Mouse (Mus musculus) kidney, embryonic 15.5 days (tissue): Measurements from ENCODE around the gene Mta2. TPM values are rescaled to one million over a fixed set of nuclear protein-coding genes. Genes with fewer than 3 reads are reported as not detected.

ENCODE experiments used
- ATAC-seq: fragments of 200-750 bp; cut with Nextera tagmentation; replicated peaks from 2 replicates; pipeline ENCODE4 v1.8.0; 2017; ENCODE audit warnings: moderate TSS enrichment; ENCODE audit not compliant: low FRiP score
- H3K27ac ChIP-seq: fragments of 300-500 bp; sonication (generic); 2 replicates; pipeline ENCODE4 v1.5.1; 2015; ENCODE audit warnings: mild to moderate bottlenecking, inconsistent platforms
- H3K27me3 ChIP-seq: fragments of 300-500 bp; sonication (generic); 2 replicates; pipeline ENCODE4 v1.6.1; 2015; ENCODE audit warnings: inconsistent platforms
- H3K36me3 ChIP-seq: fragments of 300-500 bp; sonication (generic); 2 replicates; pipeline ENCODE4 v1.6.1; 2015; ENCODE audit warnings: inconsistent platforms
- H3K4me1 ChIP-seq: fragments of 300-500 bp; sonication (generic); 2 replicates; pipeline ENCODE4 v1.6.1; 2015; ENCODE audit warnings: inconsistent platforms
- H3K4me2 ChIP-seq: fragments of 300-500 bp; sonication (generic); 2 replicates; pipeline ENCODE4 v1.6.1; 2015; ENCODE audit warnings: moderate library complexity, mild to moderate bottlenecking, inconsistent platforms
- H3K4me3 ChIP-seq: fragments of 300-500 bp; sonication (generic); replicated peaks from 2 replicates; pipeline ENCODE4 v1.5.1; 2015; ENCODE audit warnings: mild to moderate bottlenecking, inconsistent platforms
- H3K9ac ChIP-seq: fragments of 300-500 bp; sonication (generic); 2 replicates; pipeline ENCODE4 v1.6.1; 2015; ENCODE audit warnings: mild to moderate bottlenecking, inconsistent platforms
- H3K9me3 ChIP-seq: fragments of 300-500 bp; sonication (generic); replicated peaks from 2 replicates; pipeline ENCODE4 v1.6.1; 2016; ENCODE audit warnings: inconsistent platforms
- WGBS: fragments of 180-500 bp; shearing (Covaris S2); methylation state at CpG from one replicate; pipeline ENCODE4 v1.1.7; 2015; ENCODE audit warnings: mixed read lengths; 5-methylcytosine and 5-hydroxymethylcytosine counted together
- polyA plus RNA-seq: library from polyadenylated mRNA; unstranded; fragments of >200 nt; fragmentation: Nextera tagmentation; extraction: Ambion mirVana; gene quantifications from 2 replicates; pipeline ENCODE4 v1.2.1, GENCODE M21; 2015

The Mta2 gene
- polyA plus RNA-seq, 1 experiment from 2014 or later, result 168 TPM

DNA sequence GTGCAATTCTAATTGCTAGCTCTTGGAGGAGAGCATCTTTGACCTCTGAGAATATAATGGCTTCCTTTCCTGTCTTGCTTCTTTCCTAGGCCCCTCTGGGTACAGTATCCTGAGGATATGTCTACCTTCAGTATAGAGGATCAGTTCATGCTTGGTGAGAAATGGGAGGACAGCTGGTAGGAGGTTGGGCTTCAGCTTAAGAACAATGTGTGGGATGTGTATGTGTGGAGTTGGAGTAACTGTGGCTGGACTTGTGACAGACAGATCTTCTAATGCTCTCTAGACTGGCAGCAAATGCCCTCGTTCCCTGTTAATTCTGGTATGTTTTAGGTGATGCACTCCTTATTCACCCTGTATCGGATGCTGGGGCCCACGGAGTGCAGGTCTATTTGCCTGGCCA lies 27.5 kb upstream of the Mta2 start:
- H3K4me2 ChIP-seq, result no peak overlapping the region
- 93% methylated on average over 3 of the region's 3 CpGs for WGBS
- no peak overlapping the region for H3K27ac ChIP-seq
- no peaks in the 10 kb centered on the region for H3K4me1 ChIP-seq
- no peak overlapping the region for H3K9ac ChIP-seq
- peaks cover 81% of the 10 kb centered on the region for H3K36me3 ChIP-seq
- H3K27me3 ChIP-seq, result no peaks in the 10 kb centered on the region
- H3K9me3 ChIP-seq, result no peaks in the 10 kb centered on the region
- H3K4me3 ChIP-seq, result no peak overlapping the region
- no peak for ATAC-seq

DNA sequence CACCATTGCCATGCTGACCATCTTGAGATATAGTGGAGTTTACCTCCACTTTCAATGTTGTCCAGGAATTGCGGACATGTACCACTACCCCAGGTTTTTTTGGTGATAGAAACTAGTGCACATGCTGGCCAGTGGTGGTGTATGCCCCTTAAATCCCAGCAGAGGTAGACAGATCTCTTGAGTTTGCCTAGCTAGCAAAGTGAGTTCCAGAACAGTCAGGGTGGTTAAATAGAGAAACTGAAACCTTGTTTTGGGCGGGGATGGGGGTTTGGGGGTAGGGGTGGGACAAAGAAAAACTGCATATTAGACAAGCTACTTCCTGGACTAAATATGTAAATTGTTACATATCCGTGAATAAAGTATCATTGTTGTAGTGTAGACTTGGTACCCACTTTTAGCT lies 22.7 kb upstream of the Mta2 start:
- Histone ChIP-seq H3K36me3 (peaks cover 48% of the 10 kb centered on the region), H3K4me2 (no peak overlapping the region), H3K4me3 (no peak overlapping the region), H3K27ac (no peak overlapping the region), H3K9ac (no peak overlapping the region), H3K4me1 (peaks cover 9% of the 10 kb centered on the region), H3K27me3 (no peaks in the 10 kb centered on the region), H3K9me3 (no peaks in the 10 kb centered on the region)
- WGBS, result 91% methylated on average over 3 of the region's 3 CpGs
- no peak for ATAC-seq

- Histone ChIP-seq H3K27ac (peak overlapping the region; percentile 96), H3K9ac (no peak overlapping the region), H3K27me3 (no peaks in the 10 kb centered on the region), H3K36me3 (peaks cover 41% of the 10 kb centered on the region), H3K4me1 (peaks cover 9% of the 10 kb centered on the region), H3K9me3 (no peaks in the 10 kb centered on the region), H3K4me2 (peak overlapping the region; percentile 76), H3K4me3 (peak overlapping the region; percentile 88)
- ATAC-seq, result no peak
- 53% methylated on average over 6 of the region's 6 CpGs for WGBS
These were observed 22.0 kb upstream of the Mta2 start for GRCm38 (mm10) chr19:8919684-8920072.

DNA sequence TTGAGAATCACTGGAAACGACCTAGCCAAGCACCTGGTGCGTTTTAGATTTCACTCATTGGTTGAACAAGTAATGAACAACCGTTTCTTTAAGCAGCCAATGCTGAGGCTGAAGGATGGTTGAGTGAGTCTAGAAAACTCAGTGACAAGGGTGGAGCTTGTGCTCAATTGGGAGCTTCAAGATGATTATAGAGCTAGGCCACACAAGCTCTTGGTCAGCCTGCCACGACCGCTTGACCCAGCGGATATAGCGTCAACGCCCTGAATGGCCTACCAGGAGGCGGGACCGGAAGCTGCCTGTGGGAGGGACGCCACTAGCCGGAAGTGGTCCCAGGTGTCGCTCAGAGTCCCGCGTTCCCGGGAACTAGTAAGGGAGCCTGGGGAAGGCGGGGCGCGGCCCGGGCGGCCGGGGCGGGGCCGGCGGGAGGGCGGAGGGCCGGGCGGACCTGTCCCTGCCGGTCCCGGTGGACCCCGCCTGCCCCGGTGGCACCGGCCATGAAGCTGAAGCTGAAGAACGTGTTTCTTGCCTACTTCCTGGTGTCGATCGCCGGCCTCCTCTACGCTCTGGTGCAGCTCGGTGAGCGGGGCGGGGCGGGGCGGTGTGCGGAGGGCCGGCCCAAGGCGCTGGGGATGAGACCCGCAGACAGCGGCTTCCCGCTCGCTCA lies 21.5 kb upstream of the Mta2 start, which contains the start of gene B3gat3:
Gene B3gat3 (plus strand): TSS at position 302 of the 664 bp plus-strand sequence.
- H3K27ac ChIP-seq, result peak within 1 kb of the TSS; percentile 96
- peak; percentile 98 for ATAC-seq
- WGBS, result under 1% methylated on average over 50 of the region's 50 CpGs

DNA sequence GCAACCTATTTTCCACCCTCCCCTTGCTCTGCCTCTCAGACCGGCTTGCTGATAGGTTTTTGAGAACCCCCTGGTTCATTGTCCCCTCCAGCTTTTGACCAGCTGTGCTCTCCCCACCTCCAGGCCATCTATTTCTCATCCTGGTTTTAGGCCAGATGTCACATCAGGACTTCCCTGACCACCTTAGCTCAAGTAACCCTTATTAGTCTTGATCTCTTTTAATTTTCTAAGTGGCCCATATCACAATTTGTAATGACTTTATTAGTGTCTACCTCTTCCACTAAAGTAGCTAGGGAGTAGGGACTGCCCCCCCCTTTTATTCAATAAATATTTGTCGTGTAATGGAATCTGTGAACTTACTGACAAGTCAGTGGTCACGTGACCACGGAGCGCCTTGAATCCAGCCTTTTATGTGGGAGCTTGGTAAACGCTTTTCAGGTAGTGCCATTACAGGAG lies 20.8 kb upstream of the Mta2 start:
- no peak for ATAC-seq
- peaks cover 9% of the 10 kb centered on the region for H3K4me1 ChIP-seq
- H3K27me3 ChIP-seq, result no peaks in the 10 kb centered on the region
- no peaks in the 10 kb centered on the region for H3K9me3 ChIP-seq
- WGBS, result 1% methylated on average over 6 of the region's 6 CpGs
- peak overlapping the region; percentile 80 for H3K9ac ChIP-seq
- H3K4me3 ChIP-seq, result peak overlapping the region; percentile 88
- peak overlapping the region; percentile 76 for H3K4me2 ChIP-seq
- peak overlapping the region; percentile 96 for H3K27ac ChIP-seq
- peaks cover 38% of the 10 kb centered on the region for H3K36me3 ChIP-seq

More for the DNA sequence above, 21.5 kb upstream of the Mta2 start, which contains the start of gene B3gat3:
- Histone ChIP-seq H3K4me3 (peak within 1 kb of the TSS; percentile 88), H3K9me3 (no peaks in the 10 kb centered on the region), H3K27me3 (no peaks in the 10 kb centered on the region), H3K9ac (peak within 1 kb of the TSS; percentile 80), H3K4me2 (peak within 1 kb of the TSS; percentile 76), H3K4me1 (peaks cover 9% of the 10 kb centered on the region), H3K36me3 (peaks cover 38% of the 10 kb centered on the region)

DNA sequence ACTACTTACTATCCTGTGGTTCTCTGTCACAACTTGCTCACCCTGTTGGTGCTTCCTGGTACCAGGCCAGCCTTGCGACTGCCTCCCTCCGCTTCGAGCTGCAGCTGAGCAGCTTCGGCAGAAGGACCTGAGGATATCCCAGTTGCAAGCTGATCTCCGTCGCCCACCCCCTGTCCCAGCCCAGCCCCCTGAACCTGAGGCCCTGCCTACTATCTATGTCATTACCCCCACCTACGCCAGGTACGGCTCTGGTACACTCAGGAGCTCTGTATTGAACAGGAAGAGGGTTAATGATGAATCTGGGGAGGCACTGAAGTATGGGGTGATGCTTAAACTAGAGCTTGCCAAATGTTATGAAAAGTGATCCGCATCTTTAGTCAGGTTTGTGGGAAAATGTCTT lies 19.9 kb upstream of the Mta2 start:
- Histone ChIP-seq H3K27me3 (no peaks in the 10 kb centered on the region), H3K36me3 (peaks cover 38% of the 10 kb centered on the region), H3K9ac (no peak overlapping the region), H3K4me2 (peak overlapping the region; percentile 76; the same call in 1 of the 2 replicates), H3K9me3 (no peaks in the 10 kb centered on the region), H3K4me3 (peak overlapping the region; percentile 88), H3K4me1 (peaks cover 9% of the 10 kb centered on the region), H3K27ac (no peak overlapping the region)
- no peak for ATAC-seq
- 74% methylated on average over 9 of the region's 9 CpGs for WGBS

DNA sequence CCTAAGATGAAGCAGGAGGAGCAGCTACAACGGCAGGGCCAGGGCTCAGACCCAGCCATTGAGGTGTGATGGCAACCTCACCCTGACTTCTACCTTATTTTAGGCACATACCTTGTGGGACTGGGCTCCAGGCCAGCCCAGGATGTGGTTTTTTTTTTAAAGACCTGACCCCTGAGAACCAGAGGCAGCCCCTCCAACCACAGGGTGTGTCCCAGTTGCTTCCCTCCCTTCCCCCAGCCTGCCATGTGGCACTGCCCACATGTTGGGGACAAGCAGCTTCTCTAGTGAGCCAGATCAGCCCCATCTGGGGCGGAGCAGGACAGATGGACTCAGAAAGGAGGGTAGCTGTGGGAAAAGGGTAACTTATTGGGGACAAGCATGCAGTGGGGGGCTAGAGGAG lies 14.9 kb upstream of the Mta2 start:
- no peak overlapping the region for H3K4me3 ChIP-seq
- no peak for ATAC-seq
- 85% methylated on average over 2 of the region's 2 CpGs for WGBS
- H3K9ac ChIP-seq, result no peak overlapping the region
- no peaks in the 10 kb centered on the region for H3K9me3 ChIP-seq
- no peak overlapping the region for H3K27ac ChIP-seq
- H3K36me3 ChIP-seq, result peaks cover 50% of the 10 kb centered on the region
- H3K27me3 ChIP-seq, result no peaks in the 10 kb centered on the region
- no peak overlapping the region for H3K4me2 ChIP-seq
- H3K4me1 ChIP-seq, result peaks cover 28% of the 10 kb centered on the region

DNA sequence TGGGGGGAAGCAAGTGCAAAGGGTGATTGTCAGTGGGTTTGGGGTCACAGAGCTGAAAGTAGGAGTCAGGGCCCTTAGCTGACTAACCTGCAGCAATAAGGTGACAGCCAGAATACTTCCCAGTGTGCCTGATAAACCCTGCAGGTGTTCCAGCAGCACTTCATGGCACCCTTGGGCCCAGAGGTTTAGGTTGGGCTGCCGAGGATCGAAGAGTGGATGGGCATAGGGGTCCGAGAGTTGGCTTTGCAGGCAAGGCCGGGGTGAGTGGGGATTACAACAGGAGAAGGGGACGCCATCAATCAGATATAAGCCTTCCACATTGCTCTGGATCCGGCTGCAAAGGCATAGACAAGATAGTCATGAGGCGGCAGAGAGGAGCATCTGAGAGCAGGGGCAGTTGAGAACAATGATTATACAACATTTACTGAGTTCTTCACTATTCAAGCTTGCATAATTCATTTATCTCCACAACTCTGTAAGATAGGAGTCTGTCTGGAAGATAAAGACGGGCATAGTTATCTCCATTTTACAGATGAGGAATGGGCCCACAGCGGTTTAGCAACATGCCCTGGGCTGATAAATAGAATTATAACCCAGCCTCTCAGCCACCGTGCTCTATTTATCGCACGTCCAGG lies 13.7 kb upstream of the Mta2 start:
- ATAC-seq, result no peak
- H3K27ac ChIP-seq, result peak overlapping the region; percentile 90
- H3K9me3 ChIP-seq, result no peaks in the 10 kb centered on the region
- H3K4me2 ChIP-seq, result no peak overlapping the region
- 86% methylated on average over 12 of the region's 12 CpGs for WGBS
- no peak overlapping the region for H3K4me3 ChIP-seq
- peaks cover 26% of the 10 kb centered on the region for H3K4me1 ChIP-seq
- peaks cover 52% of the 10 kb centered on the region for H3K36me3 ChIP-seq
- H3K9ac ChIP-seq, result no peak overlapping the region
- no peaks in the 10 kb centered on the region for H3K27me3 ChIP-seq

DNA sequence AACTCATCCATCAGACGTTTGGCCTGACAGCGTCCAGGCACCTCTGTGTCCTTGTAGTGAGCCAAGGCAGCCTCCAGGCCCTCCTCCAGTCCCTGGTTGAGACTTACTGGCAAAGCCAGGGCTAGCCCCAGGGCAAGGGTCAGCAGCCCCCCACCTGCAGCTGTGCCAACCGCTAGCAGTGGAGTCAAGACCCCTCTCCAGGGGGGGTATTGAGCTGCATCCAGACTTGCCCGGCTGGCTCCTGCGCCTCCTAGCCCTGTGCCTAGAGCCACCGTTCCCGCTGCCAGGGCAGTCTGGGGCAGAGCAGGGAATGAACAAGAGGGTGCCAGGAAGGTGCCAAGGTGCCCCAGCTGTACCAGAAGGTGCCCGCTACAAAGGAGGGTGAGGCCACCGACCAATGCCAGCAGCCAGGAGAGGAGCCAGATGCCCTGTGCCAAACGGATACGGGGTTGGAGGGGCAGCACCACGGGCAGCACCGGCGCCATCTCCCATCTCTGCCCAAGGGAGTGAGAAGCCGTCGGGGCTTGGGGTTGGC lies 12.9 kb upstream of the Mta2 start:
- ATAC-seq, result peak; percentile 26; the same call in 1 of the 2 replicates
- H3K9me3 ChIP-seq, result no peaks in the 10 kb centered on the region

DNA sequence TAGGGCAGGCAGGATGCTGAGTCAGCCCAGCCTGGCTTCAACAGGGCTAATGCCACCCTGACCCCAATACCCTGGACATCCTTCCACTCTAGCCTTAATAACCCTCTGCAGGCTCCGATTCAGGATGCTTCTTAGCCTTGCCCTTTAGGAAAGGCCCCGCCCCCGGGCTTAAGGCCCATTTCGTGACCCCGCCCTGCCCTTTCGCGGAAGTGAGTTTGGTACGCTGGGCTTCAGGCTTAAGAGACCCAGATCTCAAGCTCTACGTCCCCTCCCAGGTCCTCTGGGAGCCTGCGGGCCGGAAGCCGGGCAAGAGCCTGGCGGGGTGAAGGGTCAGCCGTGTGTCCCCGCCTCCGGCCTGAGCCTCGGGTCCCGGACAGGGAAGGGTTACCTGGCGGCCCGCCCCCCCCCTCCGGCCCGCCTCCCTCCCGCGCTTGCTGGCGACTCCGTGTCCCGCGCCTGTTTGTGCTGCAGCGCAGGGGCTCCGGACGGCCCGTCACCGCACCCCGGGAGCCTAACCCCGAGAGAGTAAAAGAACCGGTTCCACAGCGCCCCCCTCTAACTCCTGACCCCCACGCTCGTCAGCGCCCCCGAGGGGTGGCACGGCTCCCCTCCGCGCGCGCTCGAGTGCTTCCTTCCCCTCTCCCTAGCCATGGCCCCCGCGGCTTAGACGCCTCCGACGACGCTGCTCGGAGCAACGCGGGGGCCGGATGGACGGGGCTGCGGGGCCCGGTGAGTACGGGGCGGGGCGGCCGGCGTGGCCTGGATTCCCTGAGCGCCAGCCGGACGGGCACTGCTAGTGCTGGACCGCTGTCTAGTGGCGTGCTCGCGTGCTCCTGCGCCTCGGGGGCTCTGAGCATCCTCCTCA lies 12.2 kb upstream of the Mta2 start, which contains the start of the genes Rom1 and Eml3:
Gene Rom1 (minus strand): TSS at position 133 of the 865 bp plus-strand sequence.
Gene Eml3 (plus strand): TSS at position 329 of the 865 bp plus-strand sequence.
- under 1% methylated on average over 66 of the region's 74 CpGs for WGBS
- H3K27me3 ChIP-seq, result no peaks in the 10 kb centered on the region

More for the DNA sequence above, 12.9 kb upstream of the Mta2 start:
- peaks cover 26% of the 10 kb centered on the region for H3K4me1 ChIP-seq
- H3K4me2 ChIP-seq, result peak overlapping the region; percentile 78
- no peaks in the 10 kb centered on the region for H3K27me3 ChIP-seq
- H3K36me3 ChIP-seq, result peaks cover 52% of the 10 kb centered on the region
- peak overlapping the region; percentile 81 for H3K4me3 ChIP-seq
- peak overlapping the region; percentile 90 for H3K27ac ChIP-seq
- WGBS, result 24% methylated on average over 16 of the region's 16 CpGs
- peak overlapping the region; percentile 78 for H3K9ac ChIP-seq

DNA sequence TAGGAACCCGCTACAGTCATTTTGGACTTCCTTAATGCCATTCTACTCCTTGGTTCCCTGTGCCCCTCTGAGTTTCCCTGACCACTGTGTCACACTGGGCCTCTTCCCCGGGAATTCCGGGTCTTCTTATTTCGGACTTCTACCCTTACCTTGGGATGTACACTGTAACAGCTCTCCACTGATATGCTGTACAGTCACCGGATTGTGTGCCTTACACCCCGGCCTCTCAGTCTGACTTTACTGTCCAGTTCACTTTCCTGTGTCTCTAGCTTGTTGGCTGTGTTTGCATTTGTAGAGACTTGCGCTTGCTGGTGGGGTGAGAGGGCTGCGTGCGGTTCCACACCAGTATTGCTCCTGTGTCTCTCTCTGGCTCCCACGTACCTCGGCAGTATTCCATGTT lies 11.6 kb upstream of the Mta2 start:
- no peaks in the 10 kb centered on the region for H3K27me3 ChIP-seq
- no peak for ATAC-seq
- 6% methylated on average over 11 of the region's 11 CpGs for WGBS
- peak overlapping the region; percentile 78 for H3K4me2 ChIP-seq
- no peaks in the 10 kb centered on the region for H3K9me3 ChIP-seq
- H3K36me3 ChIP-seq, result peaks cover 63% of the 10 kb centered on the region
- peak overlapping the region; percentile 78 for H3K9ac ChIP-seq
- H3K4me3 ChIP-seq, result peak overlapping the region; percentile 81
- peak overlapping the region; percentile 90; the same call in 1 of the 2 replicates for H3K27ac ChIP-seq
- peaks cover 26% of the 10 kb centered on the region for H3K4me1 ChIP-seq

More for the DNA sequence above, 12.2 kb upstream of the Mta2 start, which contains the start of the genes Rom1 and Eml3:
- Histone ChIP-seq H3K9me3 (no peaks in the 10 kb centered on the region), H3K9ac (peak within 1 kb of the TSS; percentile 78), H3K4me3 (peak within 1 kb of the TSS; percentile 81), H3K36me3 (peaks cover 56% of the 10 kb centered on the region), H3K4me1 (peaks cover 26% of the 10 kb centered on the region), H3K4me2 (peak within 1 kb of the TSS; percentile 78), H3K27ac (peak within 1 kb of the TSS; percentile 90)
- peak; percentile 87 for ATAC-seq
